Mouse (Mus musculus) thymus, adult 2 months (tissue): ENCODE results near the gene Rpl3.

Source experiments
- CTCF ChIP-seq: fragments of 200-500 bp; IDR thresholded peaks from 2 replicates; pipeline ENCODE4 v1.5.1; 2012; ENCODE audit warnings: mild to moderate bottlenecking, control low read depth, low read length, moderate library complexity, borderline replicate concordance; ENCODE audit not compliant: control insufficient read depth, poor library complexity, insufficient read depth; ENCODE audit errors: extremely low read depth
- POLR2A ChIP-seq: fragments of 200-500 bp; IDR thresholded peaks from 2 replicates; pipeline ENCODE4 v1.6.1; 2012; ENCODE audit warnings: mild to moderate bottlenecking, low read length, control low read depth, moderate library complexity; ENCODE audit not compliant: control insufficient read depth, poor library complexity, insufficient read depth; ENCODE audit errors: extremely low read depth

GRCm38 (mm10) chr15:80053381-80054033 lies 38.2 kb downstream of the Rpl3 start:
- no peak for TF ChIP-seq POLR2A
- no peak for TF ChIP-seq CTCF
